Mouse (Mus musculus) bone marrow, adult 2 months (tissue): Measurements from ENCODE around the gene Ctsl. TPM values are rescaled to one million over a fixed set of nuclear protein-coding genes. Genes with fewer than 3 reads are reported as not detected.

Experiments used
- H3K27ac ChIP-seq: fragments of 200-500 bp; 2 replicates; pipeline ENCODE4 v1.5.1; 2012; ENCODE audit warnings: low read depth, mild to moderate bottlenecking, control low read depth, inconsistent platforms, low read length; ENCODE audit not compliant: control insufficient read depth, poor library complexity, insufficient read depth
- H3K4me1 ChIP-seq: fragments of 200-500 bp; 2 replicates; pipeline ENCODE4 v1.6.1; 2011; ENCODE audit warnings: low read length; ENCODE audit not compliant: control insufficient read depth, insufficient read depth
- H3K4me3 ChIP-seq: fragments of 200-500 bp; replicated peaks from 2 replicates; pipeline ENCODE3; 2011; ENCODE audit warnings: mild to moderate bottlenecking, low read depth, low read length, control low read depth; ENCODE audit not compliant: control insufficient read depth
- CTCF ChIP-seq: fragments of 200-500 bp; IDR thresholded peaks from 2 replicates; pipeline ENCODE4 v1.5.1; 2011; ENCODE audit warnings: low read length, control low read depth; ENCODE audit not compliant: control insufficient read depth, insufficient read depth
- POLR2A ChIP-seq: fragments of 200-500 bp; IDR thresholded peaks from 2 replicates; pipeline ENCODE4 v1.6.1; 2011; ENCODE audit warnings: low read depth, mild to moderate bottlenecking, control low read depth, low read length, borderline replicate concordance; ENCODE audit not compliant: control insufficient read depth
- WGBS: fragments of 180-500 bp; shearing (Covaris S2); methylation state at CpG from one replicate; pipeline ENCODE4 v1.1.7; 2018; 5-methylcytosine and 5-hydroxymethylcytosine counted together
- polyA plus RNA-seq: library from polyadenylated mRNA; stranded (reverse); fragments of >200 nt; gene quantifications from 2 replicates; pipeline ENCODE4 v1.2.4, GENCODE M21; 2011; ENCODE audit warnings: low replicate concordance; ENCODE audit not compliant: missing spikeins, insufficient read depth, insufficient read length

The Ctsl gene
- polyA plus RNA-seq: 30.2 and 98.7 TPM in 2 replicates

DNA sequence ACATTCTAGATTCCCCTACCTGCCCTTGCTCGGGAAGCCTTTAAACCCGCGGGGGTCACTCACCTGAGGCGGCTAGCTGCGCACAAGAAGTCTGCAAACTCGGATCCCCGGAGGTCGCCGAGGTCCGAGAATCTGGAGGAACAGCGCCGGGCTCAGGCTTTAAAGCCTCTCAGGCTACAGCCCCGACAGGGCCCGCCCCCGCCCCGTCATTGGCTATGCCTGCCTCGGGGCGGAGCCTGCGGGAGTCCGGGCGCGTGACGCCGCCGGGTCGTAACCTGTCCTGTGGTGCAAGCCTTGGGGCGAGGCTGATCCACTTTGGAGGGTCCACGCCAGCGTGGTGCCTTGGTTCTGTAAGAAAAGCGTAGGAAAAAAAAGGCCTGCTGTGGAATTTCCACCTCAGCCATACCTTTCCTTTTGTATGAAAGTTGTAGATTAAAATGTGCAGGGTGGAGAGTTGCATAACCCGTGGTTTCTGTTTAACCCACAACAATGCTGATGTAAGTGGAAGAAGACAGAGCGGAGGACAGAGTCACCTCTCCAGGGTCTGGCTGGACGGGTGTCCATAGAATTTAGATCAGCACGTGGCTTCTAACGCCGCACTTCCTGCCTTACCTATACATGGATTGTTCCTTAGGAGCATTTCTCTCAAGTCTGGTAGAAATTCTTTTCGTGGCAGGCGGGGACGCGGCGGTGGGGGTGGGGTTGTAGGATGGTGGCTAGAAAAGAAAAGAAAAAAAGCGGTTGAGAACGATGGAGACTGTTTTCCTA, at the start of gene Ctsl:
Ctsl (minus strand) TSS at position 718 of the 768 bp plus-strand sequence.
- H3K4me3 ChIP-seq: peak within 1 kb of the TSS; percentile 86
- H3K27ac ChIP-seq: peak within 1 kb of the TSS; percentile 65
- WGBS: under 1% methylated on average over 43 of the region's 43 CpGs
- TF ChIP-seq CTCF: no peak
- TF ChIP-seq POLR2A: peak; percentile 81; the same call in 1 of the 2 replicates
- H3K4me1 ChIP-seq: no peaks in the 10 kb centered on the region

GRCm38 (mm10) chr13:64416955-64417601, 46.4 kb upstream of the Ctsl start:
- TF ChIP-seq POLR2A: no peak
- TF ChIP-seq CTCF: no peak
- Histone ChIP-seq H3K4me1 (no peaks in the 10 kb centered on the region; the same call in 1 of the 2 replicates), H3K27ac (no peak overlapping the region), H3K4me3 (no peak overlapping the region)
- 76% methylated on average over 5 of the region's 5 CpGs for WGBS

GRCm38 (mm10) chr13:64415659-64416058, 45.0 kb upstream of the Ctsl start:
- Histone ChIP-seq H3K27ac (no peak overlapping the region), H3K4me1 (no peaks in the 10 kb centered on the region; the same call in 1 of the 2 replicates), H3K4me3 (no peak overlapping the region)
- WGBS: 79% methylated on average over 2 of the region's 2 CpGs
- no peak for TF ChIP-seq CTCF
- no peak for TF ChIP-seq POLR2A

GRCm38 (mm10) chr13:64412752-64413257, 42.1 kb upstream of the Ctsl start:
- 66% methylated on average over 2 of the region's 2 CpGs for WGBS
- Histone ChIP-seq H3K4me3 (no peak overlapping the region), H3K4me1 (no peaks in the 10 kb centered on the region; the same call in 1 of the 2 replicates), H3K27ac (no peak overlapping the region)
- TF ChIP-seq POLR2A: no peak
- no peak for TF ChIP-seq CTCF

GRCm38 (mm10) chr13:64411282-64411681, 40.6 kb upstream of the Ctsl start:
- H3K4me3 ChIP-seq: no peak overlapping the region

DNA sequence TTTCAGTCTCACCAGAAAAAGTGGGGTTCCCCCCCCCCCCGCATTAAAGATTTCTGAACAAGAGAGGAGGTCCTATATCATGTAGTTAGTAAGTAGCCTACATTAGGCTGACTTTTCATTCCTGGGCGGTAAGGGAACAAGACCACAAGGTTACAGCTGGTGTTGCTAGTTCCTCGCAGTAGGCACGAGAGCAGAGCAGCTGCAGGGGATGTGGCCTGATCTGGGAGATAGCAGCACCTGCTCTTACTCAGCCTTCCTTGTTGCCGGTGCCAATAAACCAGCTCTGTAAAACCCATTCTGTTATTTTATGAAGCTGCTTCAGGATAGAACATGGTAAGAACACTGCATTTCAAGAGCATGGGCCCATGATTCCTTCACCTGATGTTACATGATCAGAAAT, 39.9 kb upstream of the Ctsl start:
- TF ChIP-seq POLR2A (no peak), CTCF (no peak)
- Histone ChIP-seq H3K4me1 (no peaks in the 10 kb centered on the region; the same call in 1 of the 2 replicates), H3K27ac (no peak overlapping the region), H3K4me3 (no peak overlapping the region)
- WGBS: 6% methylated on average over 5 of the region's 5 CpGs

More at GRCm38 (mm10) chr13:64411282-64411681, 40.6 kb upstream of the Ctsl start:
- H3K4me1 ChIP-seq: no peaks in the 10 kb centered on the region; the same call in 1 of the 2 replicates
- 50% methylated on average over 2 of the region's 2 CpGs for WGBS
- H3K27ac ChIP-seq: peak overlapping the region; percentile 22
- TF ChIP-seq CTCF (no peak), POLR2A (no peak)

DNA sequence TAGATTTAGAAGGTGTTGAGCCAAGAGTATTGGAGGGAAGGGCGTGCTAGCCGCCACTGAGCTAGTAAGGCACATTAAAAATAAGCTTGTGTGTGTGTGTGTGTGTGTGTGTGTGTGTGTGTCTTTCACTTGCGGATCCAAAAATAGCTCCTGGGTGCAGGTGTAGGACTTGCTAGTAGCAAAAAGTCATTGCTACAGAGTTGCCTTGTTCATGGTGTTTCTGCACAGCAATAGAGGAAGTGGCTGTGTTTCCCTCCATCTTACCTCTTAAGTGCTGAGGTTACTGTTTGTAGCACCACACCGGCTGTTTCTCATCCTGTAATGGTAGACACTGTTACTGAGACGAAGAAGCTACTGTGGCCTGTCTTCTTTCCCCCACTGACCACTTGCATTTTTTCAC, 37.3 kb upstream of the Ctsl start:
- Histone ChIP-seq H3K4me1 (no peaks in the 10 kb centered on the region; the same call in 1 of the 2 replicates), H3K4me3 (no peak overlapping the region), H3K27ac (no peak overlapping the region)
- TF ChIP-seq POLR2A: no peak
- TF ChIP-seq CTCF: no peak
- 44% methylated on average over 5 of the region's 5 CpGs for WGBS

- Histone ChIP-seq H3K27ac (no peak overlapping the region), H3K4me1 (no peaks in the 10 kb centered on the region; the same call in 1 of the 2 replicates), H3K4me3 (no peak overlapping the region)
- TF ChIP-seq POLR2A: no peak
- no peak for TF ChIP-seq CTCF
- WGBS: 80% methylated on average over 6 of the region's 6 CpGs
Measured at GRCm38 (mm10) chr13:64405550-64405949, 34.9 kb upstream of the Ctsl start.
